Mouse (Mus musculus) kidney, postnatal 36 days (tissue): ENCODE results near the gene Avpi1.
"Not testable (repeated sequence)": the region's sequence is repeated elsewhere in the genome, so short reads cannot be mapped to it uniquely, and the experiment has no call there.

Source experiments
- DNase-seq, 2 experiments: peaks; one replicate each; pipeline ENCODE4 v3.0.0; 2021 to 2022; ENCODE audit warnings: mixed read lengths in 2 of 2

Gene Avpi1

GRCm38 (mm10) chr19:42099406-42099805 is 29.5 kb downstream of the Avpi1 start:
- no peak for DNase-seq

GRCm38 (mm10) chr19:42090637-42091141 is 38.2 kb downstream of the Avpi1 start:
- peak in 1 of 2 experiments; percentile 26 for DNase-seq

- peak; percentile 99 to 100 for DNase-seq
These were observed 38.9 kb downstream of the Avpi1 start, which contains the start of gene Pi4k2a for GRCm38 (mm10) chr19:42089748-42090595. TSS of gene Pi4k2a (plus strand) at chr19:42090470.

GRCm38 (mm10) chr19:42089103-42089747 is 39.6 kb downstream of the Avpi1 start:
- DNase-seq: peak; percentile 77 to 79

- DNase-seq: peak; percentile 91 to 92
These were observed 42.7 kb downstream of the Avpi1 start, which contains the start of gene Morn4 for GRCm38 (mm10) chr19:42086166-42086565. TSS of gene Morn4 (minus strand) at chr19:42086357.

GRCm38 (mm10) chr19:42085690-42086089 is 43.2 kb downstream of the Avpi1 start:
- DNase-seq: no peak

- not testable (repeated sequence) for DNase-seq
These were observed 47.2 kb downstream of the Avpi1 start for GRCm38 (mm10) chr19:42081613-42082012.

- peak; percentile 55 for DNase-seq
These were observed 48.4 kb downstream of the Avpi1 start for GRCm38 (mm10) chr19:42080469-42080868.

- DNase-seq: peak; percentile 58 to 65
These were observed 48.9 kb downstream of the Avpi1 start for GRCm38 (mm10) chr19:42079950-42080349.

- no peak for DNase-seq
These were observed 49.9 kb downstream of the Avpi1 start for GRCm38 (mm10) chr19:42079006-42079405.

- DNase-seq: no peak
These were observed 50.3 kb downstream of the Avpi1 start for GRCm38 (mm10) chr19:42078566-42078965.

- DNase-seq: no peak
These were observed 52.9 kb downstream of the Avpi1 start for GRCm38 (mm10) chr19:42075992-42076391.

GRCm38 (mm10) chr19:42075051-42075450 is 53.8 kb downstream of the Avpi1 start:
- DNase-seq: no peak
